Mouse (Mus musculus): Measurements from ENCODE around the gene Abcg8.

The Abcg8 gene

GRCm38 (mm10) chr17:84716252-84716872 is 40.3 kb downstream of the Abcg8 start:
- DNase-seq = no peak

DNA sequence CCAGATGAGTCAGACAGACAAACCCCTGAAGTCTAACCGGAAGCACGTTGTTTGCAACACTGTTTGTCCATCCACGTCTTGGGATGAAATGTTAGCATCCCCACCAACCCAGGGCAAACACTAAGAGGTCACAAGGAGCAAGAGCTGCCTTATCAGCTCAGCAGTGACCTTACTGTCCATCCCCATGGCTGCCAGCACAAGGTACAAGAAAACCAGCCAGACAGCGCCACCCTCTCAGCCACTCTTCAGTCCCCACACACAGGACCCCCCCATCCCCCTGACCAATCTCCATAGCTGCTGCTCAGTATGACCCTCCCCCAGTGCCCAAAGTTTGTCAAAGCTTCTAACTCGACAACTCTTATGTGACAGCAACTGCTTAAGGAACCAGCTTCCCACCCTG is 41.3 kb downstream of the Abcg8 start:
- no peak for DNase-seq

DNA sequence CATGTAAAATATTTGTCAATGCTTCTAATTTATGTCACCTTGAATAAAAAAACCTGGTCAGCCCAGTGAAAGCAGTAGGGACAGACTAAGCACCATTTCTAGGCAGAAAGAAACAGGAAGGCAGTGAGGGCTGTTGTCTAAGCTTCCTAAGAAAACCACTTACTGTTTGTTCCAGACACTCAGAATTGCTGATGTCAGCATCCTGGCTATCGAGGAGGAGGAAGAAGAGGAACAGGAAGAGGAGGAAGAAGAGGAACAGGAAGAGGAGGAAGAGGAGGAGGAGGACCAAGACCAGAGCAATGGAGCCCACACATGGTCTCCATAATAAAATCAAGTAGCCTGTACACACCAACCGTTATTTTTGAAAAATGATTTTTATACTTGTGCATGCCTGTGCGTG is 43.0 kb downstream of the Abcg8 start:
- DNase-seq = no peak

DNA sequence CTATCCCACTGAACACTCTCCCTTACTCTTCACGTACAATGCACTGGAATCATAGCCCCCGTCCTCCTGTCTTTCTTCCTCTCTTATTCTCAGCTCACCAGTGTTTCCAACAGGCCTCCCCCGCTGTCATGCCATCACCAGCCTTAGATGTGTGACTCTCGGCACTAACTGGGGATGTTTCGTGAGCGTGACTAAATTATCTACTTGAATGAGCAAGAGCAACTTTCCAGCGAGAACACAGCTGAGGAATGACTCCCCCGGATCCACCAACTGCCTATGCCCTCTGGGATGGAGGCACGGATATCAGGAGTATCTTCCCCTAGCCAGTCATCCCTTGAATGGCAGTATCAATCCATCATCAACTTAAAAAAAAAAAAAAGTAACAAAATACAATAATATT is 47.9 kb downstream of the Abcg8 start:
- no peak for DNase-seq

GRCm38 (mm10) chr17:84725163-84725562 is 49.1 kb downstream of the Abcg8 start:
- DNase-seq = no peak

- no peak for DNase-seq
These were observed 52.3 kb downstream of the Abcg8 start for GRCm38 (mm10) chr17:84728201-84728911.

GRCm38 (mm10) chr17:84729140-84729539 is 53.0 kb downstream of the Abcg8 start:
- no peak for DNase-seq

DNA sequence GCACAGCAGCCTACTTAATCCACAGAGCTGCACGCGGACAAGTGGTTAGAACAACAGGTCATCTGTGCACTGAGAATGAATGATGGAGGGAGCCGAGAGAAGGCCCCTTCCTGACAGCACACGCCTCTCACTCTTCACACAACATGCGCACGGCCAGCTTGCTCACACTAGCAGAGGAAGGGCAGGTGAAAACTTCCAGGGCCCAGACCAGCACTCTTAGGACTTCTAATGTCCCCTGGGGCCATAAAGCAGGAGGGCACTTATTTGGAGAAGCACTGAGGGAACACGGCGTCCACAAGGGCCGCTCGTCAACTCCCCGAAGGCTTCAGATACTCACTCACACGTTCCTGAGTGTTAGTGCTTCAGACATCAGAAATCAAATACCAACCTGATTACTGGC is 55.3 kb downstream of the Abcg8 start:
- no peak for DNase-seq

- DNase-seq = no peak
These were observed 56.5 kb downstream of the Abcg8 start for GRCm38 (mm10) chr17:84732612-84733011.

DNA sequence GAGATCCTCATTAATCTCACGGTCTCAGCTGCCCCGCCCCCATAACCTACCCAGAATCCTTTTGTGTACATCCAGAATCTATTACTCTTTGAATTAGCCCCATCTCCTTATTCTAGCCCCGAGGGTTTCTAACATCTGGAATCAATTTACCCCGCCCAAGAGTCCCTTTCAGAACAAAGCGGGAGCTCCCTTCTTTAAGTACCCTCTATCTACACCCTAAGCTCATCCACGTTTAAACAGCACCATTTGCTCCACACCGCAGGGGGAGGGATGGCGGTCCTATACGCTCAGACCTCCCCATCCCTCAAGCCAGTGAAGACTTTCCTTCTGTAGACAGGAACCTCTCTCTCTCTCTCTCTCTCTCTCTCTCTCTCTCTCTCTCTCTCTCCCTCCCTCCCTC is 60.6 kb downstream of the Abcg8 start:
- no peak for DNase-seq

DNA sequence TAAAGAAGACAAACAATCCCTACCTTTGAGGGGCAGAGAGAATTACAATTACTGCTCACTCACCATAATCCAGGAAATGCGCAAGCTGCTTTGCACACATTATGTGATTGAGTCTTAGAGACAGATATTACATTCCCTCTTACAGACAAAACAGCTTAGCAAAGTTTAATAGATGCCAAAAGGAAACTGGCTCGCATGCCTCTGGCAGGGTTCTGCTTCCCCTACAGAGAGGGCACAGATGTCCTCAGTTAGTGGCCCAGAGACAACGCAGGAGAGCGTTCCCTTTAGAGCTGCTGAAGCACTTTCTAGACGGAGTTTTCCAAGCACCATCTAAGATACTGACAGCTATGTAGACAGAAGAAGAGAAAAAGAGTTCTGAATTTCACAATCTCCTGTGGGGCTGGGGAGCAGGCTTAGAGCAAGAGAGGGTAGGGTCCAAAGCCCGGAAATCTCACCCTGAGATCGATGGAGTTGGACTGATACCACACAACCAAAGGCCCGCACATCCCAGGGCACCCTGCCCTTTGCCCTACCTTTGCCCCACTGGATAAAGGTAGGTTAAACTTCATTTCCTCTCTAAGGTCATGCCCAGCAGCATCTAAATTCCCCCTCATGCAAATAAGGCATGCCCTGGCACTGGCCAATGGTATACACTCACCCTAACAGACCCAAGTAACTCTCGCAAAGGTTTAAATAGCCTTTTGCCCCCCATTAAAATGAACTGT is 62.1 kb downstream of the Abcg8 start:
- DNase-seq = no peak

DNA sequence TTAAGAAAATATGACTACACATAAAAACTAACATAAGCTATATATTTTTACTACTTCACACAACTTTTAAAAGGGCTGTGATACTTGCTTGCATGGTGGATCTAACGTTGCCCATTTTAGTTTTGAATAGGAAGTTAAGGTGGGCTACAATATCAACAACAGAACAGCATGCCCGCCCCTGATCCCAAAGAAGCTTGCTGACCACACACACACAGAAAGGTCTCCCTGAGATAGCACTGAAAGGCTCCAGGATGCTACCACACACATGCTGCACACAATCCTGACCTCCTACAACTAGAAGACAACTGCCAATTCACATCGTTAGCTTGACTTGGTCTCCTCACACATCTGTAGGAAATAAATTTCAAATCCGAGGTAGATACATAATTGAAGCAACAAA is 68.2 kb downstream of the Abcg8 start:
- DNase-seq = no peak

GRCm38 (mm10) chr17:84745001-84745400 is 68.9 kb downstream of the Abcg8 start:
- no peak for DNase-seq

DNA sequence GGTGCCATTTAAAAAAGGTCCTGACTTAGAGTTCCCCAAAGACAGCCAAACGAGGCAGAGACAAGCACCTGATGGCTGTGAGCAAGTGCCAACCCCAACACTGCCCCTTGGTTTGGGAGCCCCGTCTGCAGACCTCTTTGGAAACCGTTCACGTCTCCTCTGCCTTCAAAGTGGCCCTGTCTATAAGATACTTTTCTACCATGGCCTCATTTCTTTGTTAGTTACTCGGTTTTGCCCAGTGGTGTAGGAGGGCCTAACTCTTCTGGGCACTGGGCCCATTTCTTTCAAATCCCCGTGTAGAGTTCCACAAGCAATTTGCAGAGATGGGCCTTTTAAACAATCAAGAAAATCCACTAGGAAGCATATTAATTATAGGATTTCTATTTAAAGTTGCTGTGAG is 71.1 kb downstream of the Abcg8 start:
- DNase-seq = no peak

DNA sequence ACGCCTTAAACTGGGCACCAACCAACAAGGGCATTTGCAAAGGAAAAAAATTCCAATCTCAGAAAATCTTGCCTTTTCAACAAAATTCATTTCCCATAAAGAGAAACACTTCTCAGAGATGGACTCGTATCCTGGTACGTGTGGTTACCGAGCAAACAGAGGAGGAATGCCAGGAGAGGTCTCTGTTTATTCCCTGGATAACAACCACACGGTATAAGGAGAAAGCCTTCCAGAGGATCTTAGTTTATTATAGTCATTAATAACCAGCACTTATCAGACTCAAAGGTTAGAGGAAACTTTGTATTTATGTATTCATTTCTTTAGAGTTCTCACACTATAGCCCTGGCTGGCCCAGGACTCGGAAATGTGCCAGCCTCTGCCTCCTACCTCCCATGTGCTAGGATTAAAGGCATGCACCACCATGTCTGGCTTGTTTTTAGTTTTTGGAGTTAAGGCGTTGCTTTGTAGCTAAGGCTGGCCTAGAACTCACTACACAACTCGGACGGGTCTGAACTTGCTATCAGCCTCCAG is 72.1 kb downstream of the Abcg8 start:
- no peak for DNase-seq

GRCm38 (mm10) chr17:84749297-84749696 is 73.2 kb downstream of the Abcg8 start:
- no peak for DNase-seq
